Mouse (Mus musculus) skeletal muscle tissue, adult 2 months (tissue): ENCODE measurements around the gene Ncoa1.

ENCODE experiments used
- DNase-seq: peaks from one replicate; pipeline ENCODE4 v3.0.0-alpha.2; 2012; ENCODE audit warnings: low read depth, low spot score

Gene Ncoa1

GRCm38 (mm10) chr12:4476832-4477671, at the start of gene Ncoa1:
Gene Ncoa1 (minus strand): TSS chr12:4477182.
- peak; percentile 53 for DNase-seq

GRCm38 (mm10) chr12:4524546-4524945, 47.6 kb upstream of the Ncoa1 start:
- peak; percentile 87 for DNase-seq

DNA sequence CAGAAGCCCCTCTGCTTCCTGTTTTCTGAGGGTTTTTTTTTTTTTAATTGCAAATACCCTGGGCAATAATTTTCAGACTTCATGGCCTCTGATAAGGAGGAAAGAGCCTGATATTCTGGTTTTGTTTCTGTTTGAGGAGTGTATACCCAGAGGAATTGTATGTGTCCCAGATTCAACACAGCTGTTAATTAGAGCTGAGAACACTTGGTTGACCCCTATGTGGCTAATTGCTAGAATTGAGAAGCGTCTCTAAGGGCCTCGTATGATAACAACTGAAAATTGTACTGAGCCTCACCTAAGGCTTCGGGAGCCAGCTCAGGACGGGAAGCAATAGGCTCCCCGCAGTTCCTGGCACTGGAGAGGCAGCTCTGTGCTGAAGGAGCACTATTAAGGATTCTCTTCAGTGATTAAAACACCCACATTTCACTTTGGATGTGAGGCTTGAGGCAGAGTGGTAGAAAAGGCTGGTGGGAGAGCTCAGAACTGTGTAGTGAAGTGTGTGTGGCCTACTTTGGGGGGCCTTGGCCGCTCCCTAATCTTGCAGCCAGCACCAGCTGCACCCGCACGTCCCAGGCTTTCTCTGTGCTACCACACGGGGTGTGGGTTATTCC, 46.8 kb upstream of the Ncoa1 start:
- DNase-seq, result no peak

- peak; percentile 76 for DNase-seq
These were observed 46.2 kb upstream of the Ncoa1 start for GRCm38 (mm10) chr12:4523208-4523607.

DNA sequence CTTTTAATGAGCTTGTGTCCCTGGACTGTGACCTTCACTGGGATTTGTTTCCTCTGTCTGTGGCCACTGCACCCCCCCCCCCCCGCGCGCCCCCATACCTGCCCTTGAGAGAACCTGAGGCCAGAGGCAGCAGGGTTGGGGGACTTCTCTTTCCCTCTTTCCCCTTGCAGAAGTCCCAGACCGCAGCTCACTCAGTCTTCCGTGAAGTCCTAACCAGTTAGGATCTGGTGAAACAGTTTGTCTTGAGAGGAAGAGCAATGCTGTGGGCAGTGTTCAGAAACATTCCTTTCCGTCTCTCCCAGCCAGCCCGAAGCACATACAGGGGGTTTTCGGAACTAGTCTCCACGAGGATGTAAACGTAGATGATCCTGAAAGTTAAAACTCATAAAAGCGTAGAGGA, 42.0 kb upstream of the Ncoa1 start:
- no peak for DNase-seq

- no peak for DNase-seq
These were observed 32.6 kb upstream of the Ncoa1 start for GRCm38 (mm10) chr12:4509591-4510061.

DNA sequence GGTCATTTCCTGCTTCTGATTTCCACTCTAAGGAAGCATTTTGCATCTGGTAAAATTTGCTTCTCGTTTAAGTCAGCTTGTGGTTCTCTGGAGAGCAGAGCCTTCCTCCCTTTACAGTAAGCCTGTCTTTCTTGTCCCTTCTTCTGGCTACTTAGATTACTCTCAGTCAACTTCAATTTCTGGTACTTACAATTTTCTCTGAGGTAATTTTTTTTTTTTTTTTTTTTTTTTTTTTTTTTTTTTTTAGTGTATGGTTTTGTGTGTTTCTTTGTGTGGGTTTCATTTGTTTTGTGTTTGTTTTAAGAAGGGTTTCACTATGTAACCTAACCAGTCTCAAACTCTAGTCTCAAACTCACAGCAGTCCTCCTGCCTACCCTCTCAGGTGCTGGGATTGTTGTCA, 31.2 kb upstream of the Ncoa1 start:
- DNase-seq, result no peak

GRCm38 (mm10) chr12:4507461-4507860, 30.5 kb upstream of the Ncoa1 start:
- DNase-seq, result no peak

- DNase-seq, result no peak
These were observed 29.9 kb upstream of the Ncoa1 start for GRCm38 (mm10) chr12:4506810-4507430.

DNA sequence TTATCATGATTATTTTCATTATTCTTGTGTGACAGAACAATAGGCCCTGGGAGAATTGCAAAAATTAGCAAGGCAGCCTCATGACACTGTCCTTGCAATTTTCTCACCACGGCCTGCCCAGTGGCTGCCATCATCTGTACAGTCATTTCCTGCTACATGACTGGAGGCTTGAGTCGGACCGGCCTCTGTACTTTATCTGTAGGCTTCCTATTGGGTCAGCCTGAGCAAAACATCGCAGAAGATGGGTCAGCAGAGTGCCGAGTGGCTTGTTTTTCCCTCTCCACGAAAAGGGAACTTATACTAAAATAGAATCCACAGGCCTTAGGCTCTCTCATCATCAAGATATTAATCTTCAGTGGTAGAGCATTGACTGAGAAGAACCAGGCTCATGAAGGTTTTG, 28.3 kb upstream of the Ncoa1 start:
- DNase-seq, result no peak

DNA sequence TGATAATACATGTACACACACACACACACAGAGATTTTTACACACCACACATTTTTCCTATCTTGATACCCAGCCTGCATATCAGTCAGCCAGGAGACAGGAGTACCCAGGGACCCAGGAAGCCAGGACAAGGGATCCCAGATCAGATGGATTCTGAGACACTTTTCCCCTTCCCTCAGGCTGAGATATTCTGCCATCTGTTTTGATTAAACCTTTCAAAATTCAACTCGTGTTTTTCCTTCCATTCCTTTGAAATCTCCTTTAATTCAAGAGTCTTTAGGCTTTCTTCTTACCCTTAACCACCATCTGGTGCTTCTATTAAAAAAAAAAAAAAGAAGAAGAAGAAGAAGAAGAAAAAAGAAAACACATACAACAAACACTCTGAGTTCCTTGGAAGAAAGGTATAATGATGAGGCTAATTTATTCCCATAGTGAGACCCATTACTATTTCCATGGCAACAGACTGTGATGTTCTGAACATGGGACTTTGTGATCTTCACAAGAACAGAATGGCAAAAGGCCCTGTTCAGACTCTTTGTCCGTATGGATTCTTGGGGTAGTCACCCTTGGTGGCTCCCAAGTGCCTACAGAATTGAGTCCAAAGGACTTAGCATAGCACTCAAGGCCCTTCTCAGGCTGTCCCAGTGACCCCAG, 26.8 kb upstream of the Ncoa1 start:
- no peak for DNase-seq

- DNase-seq, result no peak
These were observed 24.9 kb upstream of the Ncoa1 start for GRCm38 (mm10) chr12:4501916-4502315.

DNA sequence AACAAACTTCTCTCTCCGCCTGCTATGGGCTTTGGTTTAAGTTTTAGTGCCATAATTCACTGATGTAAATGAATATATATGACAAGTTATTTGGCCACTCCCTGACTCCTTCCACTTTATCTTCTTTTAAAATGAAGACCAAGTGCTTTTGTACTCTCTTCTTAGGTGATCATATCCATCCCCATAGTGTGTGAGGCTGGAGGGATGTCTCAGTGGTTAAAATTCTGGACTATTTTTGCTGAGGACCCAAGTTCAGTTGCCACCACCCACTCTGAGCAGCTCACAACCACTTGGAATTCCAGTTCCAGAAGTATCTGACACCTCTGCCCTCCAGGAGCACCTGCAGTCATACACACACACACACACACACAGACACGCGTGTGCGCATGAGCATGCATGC, 23.5 kb upstream of the Ncoa1 start:
- DNase-seq, result no peak

- no peak for DNase-seq
These were observed 22.7 kb upstream of the Ncoa1 start for GRCm38 (mm10) chr12:4499651-4500175.

GRCm38 (mm10) chr12:4488411-4488810, 11.4 kb upstream of the Ncoa1 start:
- DNase-seq, result peak; percentile 73

DNA sequence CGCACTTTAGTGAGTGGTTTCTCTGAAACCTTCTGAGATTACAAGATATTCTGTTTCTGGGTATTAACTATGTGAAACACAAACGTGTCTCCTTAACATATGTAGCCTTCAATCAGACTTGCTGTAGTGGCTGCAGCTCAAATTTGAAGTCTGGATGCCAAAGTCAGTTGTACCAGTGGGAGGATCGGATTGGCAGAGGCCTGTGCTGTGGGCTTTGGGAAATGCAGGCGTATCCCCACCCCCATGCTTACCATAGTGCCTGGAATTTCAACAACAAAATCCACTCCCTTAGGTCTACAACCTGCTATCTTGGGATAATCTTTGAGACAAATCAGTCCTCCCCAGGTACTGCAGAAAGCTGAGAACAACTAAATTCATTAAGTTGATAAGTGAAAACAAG, 6.4 kb upstream of the Ncoa1 start:
- DNase-seq, result no peak

DNA sequence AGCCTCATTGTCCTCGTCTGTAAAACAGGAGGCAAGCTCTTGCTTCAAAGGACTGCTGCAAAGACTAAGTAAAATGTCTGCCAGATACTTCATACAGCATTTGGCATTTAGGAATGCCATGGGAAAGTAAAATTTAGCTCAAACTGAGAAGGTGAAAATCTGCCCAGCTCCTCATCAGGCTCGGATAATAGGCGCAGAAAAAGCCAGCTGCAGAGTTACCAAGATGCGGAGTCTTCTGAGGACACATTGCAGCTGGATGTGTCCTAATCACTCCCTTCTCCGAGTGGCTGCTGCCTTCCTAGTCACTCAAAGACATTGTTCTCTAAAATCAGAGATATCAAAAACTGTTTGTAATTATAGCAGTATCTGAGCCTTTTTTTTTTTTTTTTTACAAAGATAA, 4.7 kb upstream of the Ncoa1 start:
- DNase-seq, result no peak

DNA sequence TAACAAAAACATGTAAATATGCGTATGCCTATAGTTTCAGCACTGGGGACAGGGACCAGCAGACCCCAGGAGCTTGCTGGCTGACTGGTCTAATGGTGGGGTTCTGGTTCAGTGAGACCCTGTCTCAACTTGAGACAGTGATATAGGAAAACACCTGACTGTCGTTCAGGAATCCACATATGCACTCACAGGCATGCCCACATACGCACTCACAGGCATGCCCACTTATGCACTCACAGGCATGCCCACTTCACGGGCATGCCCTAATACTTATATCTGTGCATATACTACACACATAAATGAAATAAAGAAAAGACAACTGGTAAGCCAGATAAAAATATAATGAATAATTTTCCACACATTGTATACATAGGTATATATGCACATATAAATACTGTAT, 3.3 kb upstream of the Ncoa1 start:
- no peak for DNase-seq

DNA sequence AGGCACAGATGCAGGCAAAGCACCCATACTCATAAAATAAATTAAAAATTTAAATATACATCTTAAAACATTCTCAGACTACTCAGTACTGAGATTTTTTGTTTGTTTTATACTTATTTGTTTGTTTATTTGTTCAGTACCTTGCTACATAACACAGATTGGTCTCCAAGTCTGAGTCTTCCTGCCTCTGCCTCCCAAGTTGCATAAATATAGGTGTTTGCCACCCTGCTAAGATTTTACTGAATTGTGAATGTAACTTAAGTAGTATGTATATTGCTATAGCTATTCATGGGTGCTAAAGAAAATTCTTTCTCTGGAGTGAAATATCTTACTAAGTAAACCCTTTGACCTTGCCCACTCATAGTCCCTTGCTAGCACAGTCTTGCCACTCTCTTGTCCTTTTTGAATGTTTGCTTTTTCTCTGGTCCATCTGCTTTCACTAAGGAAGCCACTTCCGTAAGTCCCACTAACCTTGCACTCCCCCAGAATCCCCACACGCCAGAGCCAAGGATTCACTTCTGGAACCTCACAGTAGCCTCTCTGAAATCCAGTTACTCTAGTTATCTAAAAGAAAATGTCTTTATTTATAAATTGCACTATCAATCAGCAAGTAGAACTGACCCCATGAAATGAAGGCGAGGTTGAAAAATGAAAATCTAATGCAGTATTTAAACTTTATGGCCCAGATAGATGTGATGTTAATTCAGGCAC, 2.3 kb upstream of the Ncoa1 start:
- DNase-seq, result no peak

DNA sequence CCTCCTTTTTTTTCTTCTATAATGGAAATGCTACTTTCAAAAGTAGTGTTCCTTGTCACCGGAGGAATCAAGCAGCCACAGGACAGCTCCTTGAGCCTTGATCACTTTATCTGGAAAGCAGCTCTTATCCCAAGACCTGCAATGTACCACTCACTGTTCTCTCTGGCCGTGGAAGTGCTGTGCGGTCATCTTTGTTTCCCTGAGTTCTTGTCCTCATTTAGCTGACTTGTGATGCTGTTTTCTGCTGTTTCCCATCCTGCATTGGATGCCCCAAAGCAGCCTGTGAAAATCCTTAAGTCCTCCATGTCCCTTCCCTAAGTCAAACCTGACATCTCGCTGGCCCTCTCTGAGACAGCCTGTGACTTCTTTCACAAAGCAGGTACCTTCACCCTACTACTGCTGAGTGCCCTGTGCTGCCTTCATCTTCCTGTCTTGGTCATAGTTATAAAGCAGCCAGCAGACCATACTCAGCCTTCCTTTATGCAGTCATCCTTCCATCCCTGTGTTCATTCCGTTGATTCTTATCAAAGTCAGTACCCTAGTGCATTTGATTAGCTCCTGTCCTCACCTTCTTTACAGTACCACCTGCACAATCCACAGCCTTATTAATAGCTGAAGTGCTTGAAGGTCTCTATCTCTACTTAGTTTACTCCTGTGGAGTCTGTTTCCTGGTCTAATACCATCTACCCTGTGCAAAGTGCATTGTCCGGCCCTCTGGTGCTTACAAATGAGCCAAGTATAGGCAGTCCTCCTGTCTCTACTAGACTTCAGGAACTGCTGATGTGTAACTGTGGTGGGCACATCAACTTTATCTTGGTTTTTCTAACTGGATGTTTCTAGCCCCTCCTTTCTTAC, 1.2 kb upstream of the Ncoa1 start:
- no peak for DNase-seq
